Mouse (Mus musculus) C2C12 (cell line): ENCODE results near the gene Lin52.

Experiments
- CTCF ChIP-seq: IDR thresholded peaks from one replicate; pipeline ENCODE4 v1.5.1; 2011; ENCODE audit not compliant: control insufficient read depth, insufficient read depth, insufficient read length
- MYOG ChIP-seq: IDR thresholded peaks from one replicate; pipeline ENCODE4 v1.6.1; 2011; ENCODE audit not compliant: control insufficient read depth, insufficient read length; ENCODE audit errors: extremely low read depth

DNA sequence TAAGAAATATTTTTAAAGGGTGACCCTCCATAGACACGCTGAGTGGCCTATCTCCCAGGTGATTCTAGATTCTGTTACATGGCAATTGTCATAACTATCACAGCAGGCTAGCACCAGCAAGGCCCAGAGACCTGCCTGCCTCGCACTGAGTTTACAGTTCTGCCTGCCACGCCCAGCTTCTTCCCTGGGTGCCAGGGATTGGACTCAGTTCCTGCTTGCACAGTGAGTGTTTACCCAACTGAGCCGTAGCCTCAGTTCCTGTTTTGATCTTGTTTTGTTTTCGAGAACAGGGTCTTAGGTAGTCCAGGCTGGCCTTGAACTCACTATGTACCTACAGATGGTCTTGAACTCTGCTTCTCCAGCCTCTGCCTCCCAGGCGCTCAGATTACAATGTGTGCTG is 116.4 kb downstream of the Lin52 start:
- TF ChIP-seq CTCF (no peak), MYOG (no peak)
